Mouse (Mus musculus): ENCODE measurements around the gene Accs. TPM values are rescaled to one million over a fixed set of nuclear protein-coding genes. Genes with fewer than 3 reads are reported as not detected.

Gene Accs
- 10.6 and 12.8 TPM in 2 replicates for polyA plus RNA-seq (2012; rRNA removed)

GRCm38 (mm10) chr2:93849505-93850089 lies at the start of gene Accs:
Accs (minus strand) TSS chr2:93849943.
- no peaks in the 10 kb centered on the region for H3K27me3 ChIP-seq (ENCODE audit: control insufficient read depth, insufficient read depth, low read length)
- WGBS = 1% methylated on average over 28 of the region's 28 CpGs
- no peak within 1 kb of the TSS for H3K27ac ChIP-seq (ENCODE audit: insufficient read depth, low read length)
- no peaks in the 10 kb centered on the region for H3K4me1 ChIP-seq (ENCODE audit: control insufficient read depth, insufficient read depth, low read length)
- DNase-seq = peak; percentile 74 to 78
- TF ChIP-seq POLR2A (IDR thresholded peaks at IDR 0.05; ENCODE audit: borderline replicate concordance, insufficient read depth, low read length) = 0 out of 2 replicates have a peak, but pooled peaks have one; percentile 16
- peak; percentile 56 for TF ChIP-seq CTCF (IDR thresholded peaks at IDR 0.05; ENCODE audit: borderline replicate concordance, insufficient read depth, low read depth, low read length)
- peak within 1 kb of the TSS; percentile 61 for H3K4me3 ChIP-seq (replicated peaks; ENCODE audit: insufficient read depth, low read depth, low read length)

DNA sequence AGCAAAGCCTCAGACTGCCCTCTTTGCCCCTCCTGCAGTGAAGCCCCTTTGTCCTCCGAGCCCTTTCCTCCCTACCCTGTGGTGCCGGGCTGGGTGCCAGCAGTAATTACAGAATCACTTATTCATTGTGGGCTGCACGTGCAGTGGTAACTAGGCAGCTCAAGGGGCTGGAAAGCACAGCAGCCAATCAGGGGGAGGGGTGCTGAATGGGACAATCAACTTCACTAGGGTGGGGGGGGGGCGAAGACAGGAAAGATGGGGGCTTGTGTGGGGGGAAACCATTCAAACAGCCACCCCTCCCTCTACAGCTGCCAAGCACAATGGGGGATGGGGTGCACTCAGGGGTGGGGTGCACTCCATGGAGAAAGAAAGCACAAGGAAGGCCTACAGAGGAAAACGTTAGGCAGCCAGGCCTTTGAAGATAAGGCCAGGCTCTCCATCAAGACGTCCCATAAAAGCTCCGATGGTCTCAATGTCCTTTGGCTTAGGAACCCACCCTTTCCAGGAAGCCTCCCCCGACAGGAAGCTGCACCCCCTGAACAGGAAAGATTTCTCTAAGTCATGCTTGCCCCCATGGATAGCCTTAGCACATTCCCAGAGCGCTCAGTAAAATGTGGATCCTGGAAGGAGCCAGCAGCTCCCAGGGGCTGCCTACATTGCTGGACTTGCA lies 42.0 kb upstream of the Accs start:
- TF ChIP-seq POLR2A (IDR thresholded peaks at IDR 0.05; ENCODE audit: borderline replicate concordance, insufficient read depth, low read length) (no peak), CTCF (IDR thresholded peaks at IDR 0.05; ENCODE audit: borderline replicate concordance, insufficient read depth, low read depth, low read length) (no peak)
- WGBS = 27% methylated on average over 9 of the region's 9 CpGs

GRCm38 (mm10) chr2:93890143-93890542 lies 40.4 kb upstream of the Accs start:
- no peaks in the 10 kb centered on the region for H3K4me1 ChIP-seq (ENCODE audit: control insufficient read depth, insufficient read depth, low read length)
- no peak overlapping the region for H3K27ac ChIP-seq (ENCODE audit: insufficient read depth, low read length)
- DNase-seq = no peak
- 59% methylated on average over 8 of the region's 8 CpGs for whole genome bisulfite sequencing
- no peaks in the 10 kb centered on the region for H3K27me3 ChIP-seq (ENCODE audit: control insufficient read depth, insufficient read depth, low read length)
- H3K4me3 ChIP-seq (replicated peaks; ENCODE audit: insufficient read depth, low read depth, low read length) = no peak overlapping the region
- no peak for TF ChIP-seq CTCF (IDR thresholded peaks at IDR 0.05; ENCODE audit: borderline replicate concordance, insufficient read depth, low read depth, low read length)
- TF ChIP-seq POLR2A (IDR thresholded peaks at IDR 0.05; ENCODE audit: borderline replicate concordance, insufficient read depth, low read length) = no peak

More for the DNA sequence above, 42.0 kb upstream of the Accs start:
- H3K4me3 ChIP-seq (replicated peaks; ENCODE audit: insufficient read depth, low read depth, low read length) = no peak overlapping the region
- no peaks in the 10 kb centered on the region for H3K4me1 ChIP-seq (ENCODE audit: control insufficient read depth, insufficient read depth, low read length)
- no peaks in the 10 kb centered on the region for H3K27me3 ChIP-seq (ENCODE audit: control insufficient read depth, insufficient read depth, low read length)
- DNase-seq = peak in 1 of 2 experiments; percentile 37
- H3K27ac ChIP-seq (ENCODE audit: insufficient read depth, low read length) = no peak overlapping the region

DNA sequence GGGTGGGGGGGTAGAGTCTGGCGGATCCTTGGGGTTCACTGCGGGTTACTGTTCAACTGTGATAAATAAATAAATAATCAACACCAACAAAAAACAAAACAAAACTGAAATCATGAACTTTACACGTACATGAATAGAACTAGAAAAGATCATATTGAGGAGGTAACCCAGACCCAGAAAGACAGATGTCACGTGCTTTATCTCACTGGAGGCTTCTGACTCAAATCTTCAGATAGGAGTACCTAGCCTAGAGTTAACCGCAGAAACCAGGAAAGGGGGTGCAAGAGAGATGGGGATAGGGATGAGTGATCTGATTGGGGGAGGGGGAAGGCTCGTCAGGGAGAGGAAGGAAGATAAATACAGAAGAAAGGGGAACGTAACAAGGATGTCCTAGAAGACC lies 39.3 kb upstream of the Accs start:
- DNase-seq = no peak
- TF ChIP-seq CTCF (IDR thresholded peaks at IDR 0.05; ENCODE audit: borderline replicate concordance, insufficient read depth, low read depth, low read length) = no peak
- no peak for TF ChIP-seq POLR2A (IDR thresholded peaks at IDR 0.05; ENCODE audit: borderline replicate concordance, insufficient read depth, low read length)
- no peak overlapping the region for H3K4me3 ChIP-seq (replicated peaks; ENCODE audit: insufficient read depth, low read depth, low read length)
- WGBS = 93% methylated on average over 7 of the region's 7 CpGs
- H3K4me1 ChIP-seq (ENCODE audit: control insufficient read depth, insufficient read depth, low read length) = no peaks in the 10 kb centered on the region
- no peak overlapping the region for H3K27ac ChIP-seq (ENCODE audit: insufficient read depth, low read length)
- H3K27me3 ChIP-seq (ENCODE audit: control insufficient read depth, insufficient read depth, low read length) = no peaks in the 10 kb centered on the region

- H3K4me1 ChIP-seq (ENCODE audit: control insufficient read depth, insufficient read depth, low read length) = no peaks in the 10 kb centered on the region
- no peak overlapping the region for H3K4me3 ChIP-seq (replicated peaks; ENCODE audit: insufficient read depth, low read depth, low read length)
- DNase-seq = no peak
- no peak for TF ChIP-seq CTCF (IDR thresholded peaks at IDR 0.05; ENCODE audit: borderline replicate concordance, insufficient read depth, low read depth, low read length)
- TF ChIP-seq POLR2A (IDR thresholded peaks at IDR 0.05; ENCODE audit: borderline replicate concordance, insufficient read depth, low read length) = no peak
- no peaks in the 10 kb centered on the region for H3K27me3 ChIP-seq (ENCODE audit: control insufficient read depth, insufficient read depth, low read length)
- WGBS = 67% methylated on average over 6 of the region's 6 CpGs
- H3K27ac ChIP-seq (ENCODE audit: insufficient read depth, low read length) = no peak overlapping the region
Observed at GRCm38 (mm10) chr2:93888366-93888765, 38.6 kb upstream of the Accs start.

GRCm38 (mm10) chr2:93887273-93887672 lies 37.5 kb upstream of the Accs start:
- no peak for TF ChIP-seq CTCF (IDR thresholded peaks at IDR 0.05; ENCODE audit: borderline replicate concordance, insufficient read depth, low read depth, low read length)
- no peak for TF ChIP-seq POLR2A (IDR thresholded peaks at IDR 0.05; ENCODE audit: borderline replicate concordance, insufficient read depth, low read length)
- Histone ChIP-seq H3K4me1 (ENCODE audit: control insufficient read depth, insufficient read depth, low read length) (no peaks in the 10 kb centered on the region), H3K4me3 (replicated peaks; ENCODE audit: insufficient read depth, low read depth, low read length) (no peak overlapping the region), H3K27me3 (ENCODE audit: control insufficient read depth, insufficient read depth, low read length) (no peaks in the 10 kb centered on the region), H3K27ac (ENCODE audit: insufficient read depth, low read length) (no peak overlapping the region)
- WGBS = 85% methylated on average over 11 of the region's 11 CpGs
- DNase-seq = no peak

- H3K27me3 ChIP-seq (ENCODE audit: control insufficient read depth, insufficient read depth, low read length) = no peaks in the 10 kb centered on the region
- no peak for TF ChIP-seq POLR2A (IDR thresholded peaks at IDR 0.05; ENCODE audit: borderline replicate concordance, insufficient read depth, low read length)
- TF ChIP-seq CTCF (IDR thresholded peaks at IDR 0.05; ENCODE audit: borderline replicate concordance, insufficient read depth, low read depth, low read length) = no peak
Observed at GRCm38 (mm10) chr2:93886013-93886794, 36.5 kb upstream of the Accs start.

More at GRCm38 (mm10) chr2:93886013-93886794, 36.5 kb upstream of the Accs start:
- Histone ChIP-seq H3K4me3 (replicated peaks; ENCODE audit: insufficient read depth, low read depth, low read length) (no peak overlapping the region), H3K27ac (ENCODE audit: insufficient read depth, low read length) (no peak overlapping the region), H3K4me1 (ENCODE audit: control insufficient read depth, insufficient read depth, low read length) (no peaks in the 10 kb centered on the region)
- no peak for DNase-seq
- 63% methylated on average over 10 of the region's 10 CpGs for WGBS
